Mouse (Mus musculus) embryonic facial prominence, embryonic 14.5 days (tissue): Measurements from ENCODE around the gene Kmt2d. TPM values are rescaled to one million over a fixed set of nuclear protein-coding genes. Genes with fewer than 3 reads are reported as not detected.
"Not testable (repeated sequence)": the region's sequence is repeated elsewhere in the genome, so short reads cannot be mapped to it uniquely, and the experiment has no call there.

ENCODE experiments used
- ATAC-seq: fragments of 200-750 bp; cut with Nextera tagmentation; 2 replicates; pipeline ENCODE4 v1.8.0; 2017; ENCODE audit warnings: low read depth, moderate number of reproducible peaks, moderate TSS enrichment
- DNase-seq: peaks from one replicate; pipeline ENCODE4 v3.0.0-alpha.2; 2015; ENCODE audit warnings: low spot score
- H3K27ac ChIP-seq: fragments of 300-500 bp; sonication (generic); replicated peaks from 2 replicates; pipeline ENCODE4 v1.5.1; 2014; ENCODE audit warnings: low read depth, mild to moderate bottlenecking, low read length, moderate library complexity
- H3K27me3 ChIP-seq: fragments of 300-500 bp; sonication (generic); replicated peaks from 2 replicates; pipeline ENCODE4 v1.6.1; 2014; ENCODE audit warnings: low read length; ENCODE audit not compliant: control insufficient read depth, insufficient read depth
- H3K36me3 ChIP-seq: fragments of 300-500 bp; sonication (generic); 2 replicates; pipeline ENCODE4 v1.6.1; 2014; ENCODE audit warnings: low read length, mixed read lengths; ENCODE audit not compliant: control insufficient read depth, insufficient read depth
- H3K4me1 ChIP-seq: fragments of 300-500 bp; sonication (generic); 2 replicates; pipeline ENCODE4 v1.6.1; 2014; ENCODE audit warnings: antibody characterized with exemption, low read length; ENCODE audit not compliant: control insufficient read depth, insufficient read depth
- H3K4me2 ChIP-seq: fragments of 300-500 bp; sonication (generic); 2 replicates; pipeline ENCODE4 v1.6.1; 2014; ENCODE audit warnings: low read depth, mild to moderate bottlenecking, low read length, moderate library complexity, mixed read lengths
- H3K4me3 ChIP-seq: fragments of 300-500 bp; sonication (generic); 2 replicates; pipeline ENCODE4 v1.5.1; 2014; ENCODE audit warnings: low read depth, mild to moderate bottlenecking, low read length
- H3K9ac ChIP-seq: fragments of 300-500 bp; sonication (generic); 2 replicates; pipeline ENCODE4 v1.6.1; 2014; ENCODE audit warnings: low read depth, mild to moderate bottlenecking, low read length, moderate library complexity, mixed read lengths
- H3K9me3 ChIP-seq: fragments of 300-500 bp; sonication (generic); 2 replicates; pipeline ENCODE4 v1.6.1; 2016; ENCODE audit warnings: low read length; ENCODE audit not compliant: control insufficient read depth
- WGBS: fragments of 180-500 bp; shearing (Covaris S2); extraction: QIAGEN DNeasy Blood & Tissue Kit; methylation state at CpG from one replicate; pipeline ENCODE4 v1.1.7; 2014; 5-methylcytosine and 5-hydroxymethylcytosine counted together
- polyA plus RNA-seq: library from polyadenylated mRNA; unstranded; fragments of >200 nt; fragmentation: Nextera tagmentation; extraction: Ambion mirVana; gene quantifications from 2 replicates; pipeline ENCODE4 v1.2.1, GENCODE M21; 2014

The Kmt2d gene
- polyA plus RNA-seq, 1 experiment from 2014 or later = 15.5 TPM

- 87% methylated on average over 15 of the region's 20 CpGs for whole genome bisulfite sequencing
- ATAC-seq (no peak), DNase-seq (no peak)
- no peaks in the 10 kb centered on the region for H3K9me3 ChIP-seq
- peaks cover 22% of the 10 kb centered on the region for H3K27me3 ChIP-seq
- peaks cover 39% of the 10 kb centered on the region for H3K36me3 ChIP-seq
- H3K4me3 ChIP-seq = no peak overlapping the region
- H3K9ac ChIP-seq = no peak overlapping the region
- no peak overlapping the region for H3K4me2 ChIP-seq
- H3K4me1 ChIP-seq = peaks cover 7% of the 10 kb centered on the region; the same call in 1 of the 2 replicates
- no peak overlapping the region for H3K27ac ChIP-seq
Observed at GRCm38 (mm10) chr15:98812741-98813424, 58.1 kb downstream of the Kmt2d start.

DNA sequence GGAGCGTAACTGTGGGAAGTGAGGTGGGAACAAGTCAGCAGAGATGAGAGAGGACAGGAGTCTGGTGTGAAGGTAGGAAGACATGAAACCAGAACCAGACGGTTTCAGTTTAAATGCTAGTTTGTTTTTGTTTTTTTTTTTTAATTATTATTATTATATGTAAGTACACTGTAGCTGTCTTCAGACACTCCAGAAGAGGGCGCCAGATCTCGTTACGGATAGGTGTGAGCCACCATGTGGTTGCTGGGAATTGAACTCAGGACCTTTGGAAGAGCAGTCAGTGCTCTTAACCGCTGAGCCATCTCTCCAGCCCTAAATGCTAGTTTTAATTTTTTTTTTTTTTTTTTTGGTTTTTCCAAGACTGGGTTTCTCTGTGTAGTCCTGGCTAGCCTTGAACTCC is 60.8 kb downstream of the Kmt2d start:
- H3K4me2 ChIP-seq, H3K4me3 ChIP-seq, ATAC-seq, H3K9me3 ChIP-seq, DNase-seq, H3K9ac ChIP-seq, H3K27ac ChIP-seq: not testable (repeated sequence)
- peaks cover 26% of the 10 kb centered on the region for H3K36me3 ChIP-seq
- H3K27me3 ChIP-seq = peaks cover 49% of the 10 kb centered on the region
- 71% methylated on average over 6 of the region's 6 CpGs for WGBS
- peaks cover 20% of the 10 kb centered on the region for H3K4me1 ChIP-seq

DNA sequence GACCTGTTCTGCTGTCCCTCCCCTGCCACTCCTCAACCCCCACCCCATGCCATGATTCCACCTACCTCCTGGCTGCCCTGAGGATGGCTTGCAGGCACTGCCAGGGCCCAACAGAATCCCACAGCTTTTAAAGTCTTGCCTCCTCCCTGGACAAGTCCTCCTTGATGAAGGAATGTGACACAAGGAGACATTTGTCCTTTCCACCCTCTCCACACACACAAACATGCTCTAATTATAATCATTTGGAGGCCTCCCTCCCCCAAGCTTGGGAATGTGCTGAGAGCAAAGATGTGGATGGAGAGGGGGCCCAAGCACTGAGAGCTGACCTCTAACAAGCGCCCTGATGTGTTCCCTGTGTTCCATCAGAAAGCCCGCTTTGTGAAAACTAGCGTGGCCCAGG is 61.6 kb downstream of the Kmt2d start, which contains the start of gene Ddn:
TSS of gene Ddn (minus strand) at position 101 of the 400 bp plus-strand sequence.
- peak within 1 kb of the TSS; percentile 75 for H3K4me2 ChIP-seq
- peaks cover 57% of the 10 kb centered on the region for H3K27me3 ChIP-seq
- H3K4me3 ChIP-seq = peak within 1 kb of the TSS; percentile 48
- DNase-seq (no peak), ATAC-seq (no peak)
- H3K9ac ChIP-seq = peak within 1 kb of the TSS; percentile 22; the same call in 1 of the 2 replicates
- H3K27ac ChIP-seq = no peak within 1 kb of the TSS
- 38% methylated on average over 3 of the region's 3 CpGs for WGBS
- H3K4me1 ChIP-seq = peaks cover 20% of the 10 kb centered on the region
- H3K36me3 ChIP-seq = peaks cover 18% of the 10 kb centered on the region
- no peaks in the 10 kb centered on the region for H3K9me3 ChIP-seq

GRCm38 (mm10) chr15:98808651-98809134 is 62.3 kb downstream of the Kmt2d start:
- 0 out of 2 replicates have a peak overlapping the region, but pooled peaks have one; percentile 22 for H3K9ac ChIP-seq
- no peak for ATAC-seq
- peaks cover 64% of the 10 kb centered on the region for H3K27me3 ChIP-seq
- H3K4me2 ChIP-seq = peak overlapping the region; percentile 75; the same call in 1 of the 2 replicates
- DNase-seq = no peak
- H3K36me3 ChIP-seq = peaks cover 13% of the 10 kb centered on the region
- H3K4me3 ChIP-seq = peak overlapping the region; percentile 48
- WGBS = 20% methylated on average over 6 of the region's 6 CpGs
- H3K9me3 ChIP-seq = no peaks in the 10 kb centered on the region
- H3K4me1 ChIP-seq = peaks cover 20% of the 10 kb centered on the region
- H3K27ac ChIP-seq = no peak overlapping the region

DNA sequence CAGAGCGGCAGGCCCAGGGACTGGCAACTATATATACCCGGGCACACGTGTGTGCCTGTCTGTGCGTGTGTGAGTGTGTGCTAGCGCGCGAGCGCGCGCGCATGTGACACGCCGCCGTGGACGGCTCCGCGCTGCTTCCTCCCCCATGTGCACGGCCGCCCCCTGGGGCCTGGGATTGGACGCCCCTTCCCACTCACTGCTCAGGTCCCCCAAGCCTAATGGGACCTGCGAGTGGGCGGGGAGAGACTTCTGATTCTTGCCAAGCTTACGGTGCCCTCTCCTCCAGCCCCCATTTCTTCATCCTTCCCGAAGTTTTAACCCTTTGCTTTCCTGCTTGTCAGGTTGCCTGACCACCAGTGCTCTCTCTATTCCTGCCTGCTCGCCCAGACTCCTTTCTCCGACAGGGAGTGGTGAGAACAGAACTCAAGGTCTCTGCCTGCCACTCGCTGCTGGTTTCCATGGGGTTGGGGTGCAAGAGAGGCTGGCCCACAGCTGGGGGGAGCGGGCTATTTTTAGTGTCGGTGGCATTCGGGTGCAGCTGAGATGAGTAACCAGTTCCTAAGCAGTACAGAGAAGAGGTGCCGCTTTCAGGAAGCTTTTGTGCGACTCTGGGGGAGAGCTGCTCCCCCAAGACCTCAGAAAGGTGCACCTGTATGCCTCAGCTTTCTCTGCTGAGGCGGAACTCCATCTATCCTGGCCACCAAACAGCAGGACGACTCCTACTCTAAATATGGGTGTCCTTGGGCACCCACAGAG is 62.9 kb downstream of the Kmt2d start:
- peaks cover 20% of the 10 kb centered on the region for H3K4me1 ChIP-seq
- peak; percentile 41 for DNase-seq
- peaks cover 70% of the 10 kb centered on the region for H3K27me3 ChIP-seq
- H3K9me3 ChIP-seq = no peaks in the 10 kb centered on the region
- H3K36me3 ChIP-seq = peaks cover 8% of the 10 kb centered on the region
- 0 out of 2 replicates have a peak, but pooled peaks have one; percentile 20 for ATAC-seq
- H3K4me3 ChIP-seq = peak overlapping the region; percentile 48
- peak overlapping the region; percentile 54 for H3K9ac ChIP-seq
- H3K27ac ChIP-seq = no peak overlapping the region
- peak overlapping the region; percentile 75 for H3K4me2 ChIP-seq
- 3% methylated on average over 14 of the region's 34 CpGs for WGBS

GRCm38 (mm10) chr15:98806809-98807770 is 63.9 kb downstream of the Kmt2d start:
- Histone ChIP-seq H3K9ac (peak overlapping the region; percentile 54; the same call in 1 of the 2 replicates), H3K27ac (no peak overlapping the region), H3K36me3 (no peaks in the 10 kb centered on the region), H3K9me3 (no peaks in the 10 kb centered on the region), H3K27me3 (peaks cover 80% of the 10 kb centered on the region), H3K4me3 (peak overlapping the region; percentile 48), H3K4me1 (peaks cover 20% of the 10 kb centered on the region), H3K4me2 (peak overlapping the region; percentile 75)
- ATAC-seq (0 out of 2 replicates have a peak, but pooled peaks have one; percentile 17), DNase-seq (no peak)
- under 1% methylated on average over 36 of the region's 58 CpGs for WGBS

DNA sequence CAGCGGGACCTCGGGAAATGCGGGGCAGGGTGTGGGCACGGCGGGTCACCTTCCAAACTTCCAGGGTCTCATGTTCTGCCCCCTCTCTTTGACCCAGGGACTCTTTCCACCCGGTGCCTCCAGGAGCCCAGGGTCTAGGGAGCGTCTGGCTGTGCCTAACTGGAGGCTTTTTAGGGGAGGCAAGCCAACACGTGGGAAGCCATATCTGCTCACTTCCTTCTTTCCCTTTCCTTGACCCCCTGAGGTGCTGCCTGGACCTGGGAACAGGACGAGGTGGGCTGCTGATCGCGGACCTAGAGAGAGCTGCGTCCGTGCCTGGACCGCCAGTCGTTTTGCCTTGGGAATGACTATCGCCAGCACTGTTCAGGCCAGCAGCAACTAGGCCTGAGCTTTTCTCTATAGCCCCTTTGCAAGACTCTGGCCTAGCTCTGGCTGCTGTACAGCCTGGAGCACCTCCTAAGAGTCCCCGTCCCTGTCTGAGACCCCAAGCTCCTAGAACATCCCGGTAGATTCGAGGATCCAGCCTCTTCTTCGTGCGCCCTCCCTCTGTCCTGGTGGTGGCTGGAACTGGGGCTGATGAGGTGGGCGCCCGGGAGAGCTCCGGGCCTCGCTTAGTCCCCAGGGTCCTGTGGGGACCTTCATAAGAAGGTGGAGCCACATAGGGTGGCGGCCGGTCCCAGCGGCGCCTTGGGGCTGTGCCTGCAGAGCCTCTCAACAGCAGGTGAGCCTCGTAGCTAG is 64.8 kb downstream of the Kmt2d start:
- DNase-seq (no peak), ATAC-seq (no peak)
- H3K4me3 ChIP-seq = peak overlapping the region; percentile 48
- no peaks in the 10 kb centered on the region for H3K36me3 ChIP-seq
- peak overlapping the region; percentile 75 for H3K4me2 ChIP-seq
- no peaks in the 10 kb centered on the region for H3K9me3 ChIP-seq
- H3K27me3 ChIP-seq = peaks cover 89% of the 10 kb centered on the region
- peaks cover 20% of the 10 kb centered on the region for H3K4me1 ChIP-seq
- no peak overlapping the region for H3K27ac ChIP-seq
- H3K9ac ChIP-seq = no peak overlapping the region
- 8% methylated on average over 20 of the region's 30 CpGs for WGBS
